Mouse (Mus musculus) cerebellum, postnatal 10 days (tissue): ENCODE results near the gene Gm28308.

Source experiments
- DNase-seq, 2 experiments: peaks; one replicate each; pipeline ENCODE4 v3.0.0; 2021; ENCODE audit warnings: mixed read lengths in 2 of 2

The Gm28308 gene

GRCm38 (mm10) chr6:52218643-52219215 is 5.6 kb upstream of the Gm28308 start:
- no peak for DNase-seq

GRCm38 (mm10) chr6:52217895-52218642 is 4.9 kb upstream of the Gm28308 start:
- DNase-seq: peak in 1 of 2 experiments; percentile 60

- no peak for DNase-seq
Measured at GRCm38 (mm10) chr6:52217459-52217768, 4.3 kb upstream of the Gm28308 start.

GRCm38 (mm10) chr6:52216691-52217458 is 3.7 kb upstream of the Gm28308 start:
- DNase-seq: peak in 1 of 2 experiments; percentile 50

- peak in 1 of 2 experiments; percentile 5 for DNase-seq
Measured at GRCm38 (mm10) chr6:52215771-52216535, 2.8 kb upstream of the Gm28308 start.

- DNase-seq: peak in 1 of 2 experiments; percentile 14
Measured at GRCm38 (mm10) chr6:52215070-52215469, 1.9 kb upstream of the Gm28308 start.

GRCm38 (mm10) chr6:52214271-52214670 is 1.1 kb upstream of the Gm28308 start:
- DNase-seq: peak in 1 of 2 experiments; percentile 10

GRCm38 (mm10) chr6:52212556-52213118 is 502 bp downstream of the Gm28308 start:
- no peak for DNase-seq

GRCm38 (mm10) chr6:52211961-52212360 is 1.2 kb downstream of the Gm28308 start:
- peak; percentile 16 to 38 for DNase-seq

GRCm38 (mm10) chr6:52211170-52211935 is 1.8 kb downstream of the Gm28308 start:
- DNase-seq: peak; percentile 85 to 87

GRCm38 (mm10) chr6:52209685-52210046 is 3.5 kb downstream of the Gm28308 start:
- peak in 1 of 2 experiments; percentile 20 for DNase-seq

- DNase-seq: peak in 1 of 2 experiments; percentile 17
Measured at GRCm38 (mm10) chr6:52208868-52209684, 4.1 kb downstream of the Gm28308 start.

- peak; percentile 35 to 36 for DNase-seq
Measured at GRCm38 (mm10) chr6:52208072-52208867, 4.9 kb downstream of the Gm28308 start, which contains the start of gene Hoxa6. Hoxa6 (minus strand) TSS chr6:52208722.

GRCm38 (mm10) chr6:52207684-52207976 is 5.5 kb downstream of the Gm28308 start:
- DNase-seq: no peak

GRCm38 (mm10) chr6:52206882-52207683 is 6.1 kb downstream of the Gm28308 start:
- no peak for DNase-seq

GRCm38 (mm10) chr6:52205638-52206621 is 7.2 kb downstream of the Gm28308 start:
- peak in 1 of 2 experiments; percentile 36 for DNase-seq

GRCm38 (mm10) chr6:52205221-52205620 is 7.9 kb downstream of the Gm28308 start:
- DNase-seq: peak in 1 of 2 experiments; percentile 36
